Mouse (Mus musculus) heart, postnatal 4 days (tissue): ENCODE measurements around the gene Fbxo6. TPM values are rescaled to one million over a fixed set of nuclear protein-coding genes. Genes with fewer than 3 reads are reported as not detected.

Experiments used
- microRNA-seq, 2 experiments: library from miRNA; unstranded; fragments of <30 nt; microRNA quantifications; one replicate each; pipeline ENCODE4 v1.2.0; 2021 to 2022
- total RNA-seq, 2 experiments: library from RNA; stranded (reverse); gene quantifications; 2 replicates each; pipeline ENCODE4 v1.2.3; 2021

The Fbxo6 gene
- total RNA-seq, 2 experiments from 2014 or later, result 24.7 to 26.3 TPM

Small RNA genes within 50 kb of the gene (microRNA-seq; reads per million reads assigned to microRNA genes)
- gene Mir7022, result 0 reads per million in 2 experiments

Other genes starting within 250 kb of the Fbxo6 start
- 100 to 1,000 TPM; 505 to 526 TPM for gene Mfn2, start 247.4 kb downstream of the Fbxo6 start, total RNA-seq
- gene Plod1, start 215.4 kb downstream of the Fbxo6 start, total RNA-seq, result 10 to 100 TPM; 80.9 to 82.5 TPM
- gene 2510039O18Rik, start 211.2 kb downstream of the Fbxo6 start, total RNA-seq, result 10 to 100 TPM; 46.8 to 49.3 TPM
- gene Nppb, start 166.4 kb downstream of the Fbxo6 start, total RNA-seq, result 100 to 1,000 TPM; 736 to 787 TPM
- gene Nppa, start 151.4 kb downstream of the Fbxo6 start, total RNA-seq, result 1,000 to 10,000 TPM; 1,585 to 1,953 TPM
- 10 to 100 TPM; 15.8 to 16.3 TPM for gene Clcn6, start 113.3 kb downstream of the Fbxo6 start, total RNA-seq
- 10 to 100 TPM; 14.1 to 14.3 TPM for gene Mthfr, start 113.1 kb downstream of the Fbxo6 start, total RNA-seq
- gene Agtrap, start 64.1 kb downstream of the Fbxo6 start, total RNA-seq, result 10 to 100 TPM; 24.8 to 27.4 TPM
- gene Mad2l2, start 21.8 kb downstream of the Fbxo6 start, total RNA-seq, result 10 to 100 TPM; 17.9 to 19.9 TPM
- gene Draxin, start 21.4 kb downstream of the Fbxo6 start, total RNA-seq, result not detected
- gene Fbxo44, start 8.3 kb upstream of the Fbxo6 start, total RNA-seq, result 10 to 100 TPM; 18.2 to 22.7 TPM
- gene Fbxo2, start 8.5 kb upstream of the Fbxo6 start, total RNA-seq, result under 1 TPM in 1 of 2 experiments, not detected in 1; 0.27 TPM
- gene Disp3, start 135.8 kb upstream of the Fbxo6 start, total RNA-seq, result under 1 TPM; 0.14 to 0.19 TPM